In genomic region chr14:55869538-55869937, GRCm38 (mm10) we compare ENCODE assay signal across 25 mouse cellular contexts. TPM values are rescaled to one million over a fixed set of nuclear protein-coding genes. Genes with fewer than 3 reads are reported as not detected.
"Had no signal": no experiment of that assay in that cellular context is flagged by ENCODE, and none has a peak within 500 bp of the region (broad histone marks: within the 10 kb centered on the region; RNA-seq: fewer than 3 reads in every experiment).

No protein-coding gene starts in this region.

- H3K27me3 ChIP-seq: heart, embryonic 12.5 days; hindbrain, embryonic 13.5 days; hindbrain, embryonic 15.5 days; kidney, embryonic 15.5 days; limb, embryonic 13.5 days; limb, embryonic 15.5 days; liver, embryonic 12.5 days had no signal

- DNase-seq: gastrocnemius, adult 2 months; gastrocnemius, postnatal 10 days; gastrocnemius, postnatal 25 days; heart, adult 18-20 months; heart, postnatal 10 days; kidney, adult 11 months; kidney, adult 2 months; kidney, adult 9 months; kidney, postnatal 14 days; kidney, postnatal 36 days; layer of hippocampus, adult 9-11 months; layer of hippocampus, postnatal 36 days; left cerebral cortex, postnatal 4 days had no signal

- H3K27ac ChIP-seq: gastrocnemius, adult 2 months; heart, embryonic 10.5 days; hindbrain, embryonic 13.5 days; hindbrain, embryonic 15.5 days; hindbrain, postnatal 0 days; kidney, embryonic 15.5 days; kidney, postnatal 0 days; limb, embryonic 13.5 days; limb, embryonic 15.5 days; liver, embryonic 12.5 days; liver, embryonic 14.5 days had no signal

- H3K4me3 ChIP-seq: gastrocnemius, adult 2 months; heart, embryonic 10.5 days; heart, embryonic 12.5 days; hindbrain, embryonic 13.5 days; hindbrain, embryonic 15.5 days; kidney, embryonic 15.5 days; limb, embryonic 13.5 days; limb, embryonic 15.5 days; liver, embryonic 12.5 days had no signal

RNA-seq across cellular contexts. Expression of gene Cbln3, which starts 14.7 kb away (rescaled TPM):
- total RNA-seq: gastrocnemius, adult 2 months; gastrocnemius, postnatal 25 days; granulocyte monocyte progenitor cell, adult 5-6 weeks; heart, adult 18-20 months had no signal

RNA-seq across cellular contexts. Expression of gene Nfatc4, which starts 46.6 kb away (rescaled TPM):
- total RNA-seq: granulocyte monocyte progenitor cell, adult 5-6 weeks had no signal
